Mouse (Mus musculus) midbrain, postnatal 0 days (tissue): ENCODE measurements at regions not wholly inside any gene's neighbourhood (a gene's known extent, or its start where the extent isn't known, plus 50 kb on each side); places are given as distances from the start of the nearest gene placed in this dataset.
"Not testable (repeated sequence)": the region's sequence is repeated elsewhere in the genome, so short reads cannot be mapped to it uniquely, and the experiment has no call there.

Experiments used
- ATAC-seq: fragments of 200-750 bp; cut with Nextera tagmentation; 2 replicates; pipeline ENCODE4 v1.8.0; 2017; ENCODE audit warnings: moderate number of reproducible peaks, mild to moderate bottlenecking, moderate TSS enrichment, moderate library complexity; ENCODE audit not compliant: low FRiP score
- DNase-seq: peaks from one replicate; pipeline ENCODE4 v3.0.0-alpha.2; 2015; ENCODE audit warnings: low spot score
- H3K27ac ChIP-seq: fragments of 300-500 bp; sonication (generic); 2 replicates; pipeline ENCODE4 v1.5.1; 2014; ENCODE audit warnings: low read depth, mild to moderate bottlenecking, low read length, mixed read lengths
- H3K27me3 ChIP-seq: fragments of 300-500 bp; sonication (generic); 2 replicates; pipeline ENCODE4 v1.6.1; 2014; ENCODE audit warnings: low read length, control low read depth, mixed read lengths; ENCODE audit not compliant: insufficient read depth
- H3K36me3 ChIP-seq: fragments of 300-500 bp; sonication (generic); 2 replicates; pipeline ENCODE4 v1.6.1; 2014; ENCODE audit warnings: low read length, control low read depth, mixed read lengths; ENCODE audit not compliant: insufficient read depth
- H3K4me1 ChIP-seq: fragments of 300-500 bp; sonication (generic); 2 replicates; pipeline ENCODE4 v1.6.1; 2014; ENCODE audit warnings: mild to moderate bottlenecking, control low read depth, antibody characterized with exemption, low read length, mixed read lengths; ENCODE audit not compliant: insufficient read depth
- H3K4me2 ChIP-seq: fragments of 300-500 bp; sonication (generic); 2 replicates; pipeline ENCODE4 v1.6.1; 2014; ENCODE audit warnings: low read depth, mild to moderate bottlenecking, low read length, mixed read lengths; ENCODE audit not compliant: poor library complexity, severe bottlenecking
- H3K4me3 ChIP-seq: fragments of 300-500 bp; sonication (generic); 2 replicates; pipeline ENCODE4 v1.5.1; 2014; ENCODE audit warnings: low read depth, mild to moderate bottlenecking, low read length, moderate library complexity
- H3K9ac ChIP-seq: fragments of 300-500 bp; sonication (generic); replicated peaks from 2 replicates; pipeline ENCODE4 v1.6.1; 2014; ENCODE audit warnings: mild to moderate bottlenecking, low read length, moderate library complexity, mixed read lengths; ENCODE audit not compliant: poor library complexity, severe bottlenecking
- H3K9me3 ChIP-seq: fragments of 300-500 bp; sonication (generic); 2 replicates; pipeline ENCODE4 v1.6.1; 2016; ENCODE audit warnings: low read length, control low read depth
- CTCF ChIP-seq: IDR thresholded peaks from 2 replicates; pipeline ENCODE4 v1.5.1; 2016; ENCODE audit warnings: antibody characterized with exemption, mild to moderate bottlenecking
- WGBS: fragments of 180-500 bp; shearing (Covaris S2); extraction: QIAGEN DNeasy Blood & Tissue Kit; methylation state at CpG from one replicate; pipeline ENCODE4 v1.1.7; 2014; 5-methylcytosine and 5-hydroxymethylcytosine counted together

GRCm38 (mm10) chr3:22301991-22302517 is 225.6 kb downstream of the Tbl1xr1 start:
- Histone ChIP-seq H3K27ac (no peak overlapping the region), H3K9ac (no peak overlapping the region), H3K4me3 (no peak overlapping the region), H3K36me3 (no peaks in the 10 kb centered on the region), H3K27me3 (no peaks in the 10 kb centered on the region), H3K4me2 (no peak overlapping the region), H3K9me3 (no peaks in the 10 kb centered on the region), H3K4me1 (no peaks in the 10 kb centered on the region)
- no peak for TF ChIP-seq CTCF
- ATAC-seq: no peak
- WGBS: 71% methylated on average over 5 of the region's 5 CpGs
- DNase-seq: no peak

GRCm38 (mm10) chr3:22304145-22304544 is 227.7 kb downstream of the Tbl1xr1 start:
- Histone ChIP-seq H3K9ac (no peak overlapping the region), H3K27ac (no peak overlapping the region), H3K27me3 (no peaks in the 10 kb centered on the region), H3K36me3 (no peaks in the 10 kb centered on the region), H3K4me1 (no peaks in the 10 kb centered on the region), H3K4me2 (no peak overlapping the region), H3K9me3 (no peaks in the 10 kb centered on the region), H3K4me3 (no peak overlapping the region)
- 3% methylated on average over 1 of the region's 1 CpGs for WGBS
- no peak for ATAC-seq
- no peak for TF ChIP-seq CTCF
- peak; percentile 20 for DNase-seq

- no peaks in the 10 kb centered on the region for H3K4me1 ChIP-seq
- no peaks in the 10 kb centered on the region for H3K36me3 ChIP-seq
- WGBS: 80% methylated on average over 4 of the region's 4 CpGs
- H3K4me3 ChIP-seq: no peak overlapping the region
- ATAC-seq: no peak
- no peak overlapping the region for H3K4me2 ChIP-seq
- DNase-seq: no peak
- no peak overlapping the region for H3K27ac ChIP-seq
- no peaks in the 10 kb centered on the region for H3K27me3 ChIP-seq
- no peak overlapping the region for H3K9ac ChIP-seq
- no peaks in the 10 kb centered on the region for H3K9me3 ChIP-seq
- TF ChIP-seq CTCF: peak; percentile 49
Observed at GRCm38 (mm10) chr3:22306624-22307023, 230.2 kb downstream of the Tbl1xr1 start.

- ATAC-seq (peak; percentile 31; the same call in 1 of the 2 replicates), DNase-seq (peak; percentile 84)
- 7% methylated on average over 4 of the region's 4 CpGs for WGBS
- Histone ChIP-seq H3K4me1 (no peaks in the 10 kb centered on the region; the same call in 1 of the 2 replicates), H3K4me2 (no peak overlapping the region), H3K9ac (no peak overlapping the region), H3K36me3 (no peaks in the 10 kb centered on the region), H3K27ac (no peak overlapping the region), H3K27me3 (no peaks in the 10 kb centered on the region), H3K4me3 (no peak overlapping the region), H3K9me3 (no peaks in the 10 kb centered on the region)
- peak; percentile 93 for TF ChIP-seq CTCF
Observed at GRCm38 (mm10) chr3:22308962-22309361, 232.5 kb downstream of the Tbl1xr1 start.

DNA sequence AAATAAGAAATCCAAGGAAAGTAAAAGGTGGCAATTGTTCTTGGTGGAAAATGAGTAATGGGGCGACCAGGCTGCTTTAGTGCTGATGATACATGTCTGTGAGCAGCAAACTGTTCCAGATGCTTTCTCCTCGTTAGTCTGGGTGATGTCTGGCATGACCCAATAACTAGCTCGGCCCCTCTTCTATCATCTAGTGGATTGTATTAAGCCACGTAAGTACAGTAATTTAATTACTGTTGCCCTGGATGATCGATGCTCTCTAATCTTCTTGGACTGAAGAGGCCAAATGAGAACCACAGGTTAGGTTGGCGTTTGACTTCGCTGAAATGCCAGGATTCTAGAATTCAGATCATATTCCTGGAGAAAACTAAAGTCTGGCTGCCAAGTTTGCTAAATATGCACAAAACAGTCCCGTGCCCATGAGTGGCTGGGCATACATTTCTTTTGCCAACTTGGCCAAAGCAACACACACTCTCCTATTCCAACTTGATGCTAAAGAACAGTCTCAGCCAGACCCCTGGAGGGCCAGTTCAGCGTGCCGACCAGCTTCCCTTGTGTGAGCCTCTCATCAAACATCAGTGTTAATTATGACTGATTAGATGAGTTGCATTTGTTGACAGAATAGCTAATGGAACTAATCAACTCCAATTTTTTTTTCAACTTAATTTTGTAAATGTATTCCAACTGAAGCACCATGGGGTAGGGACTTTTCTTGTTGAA is 240.2 kb downstream of the Tbl1xr1 start:
- no peak overlapping the region for H3K9ac ChIP-seq
- no peak overlapping the region for H3K27ac ChIP-seq
- TF ChIP-seq CTCF: no peak
- no peak overlapping the region for H3K4me3 ChIP-seq
- H3K4me1 ChIP-seq: no peaks in the 10 kb centered on the region; the same call in 1 of the 2 replicates
- DNase-seq (peak; percentile 65), ATAC-seq (no peak; the same call in 1 of the 2 replicates)
- no peaks in the 10 kb centered on the region for H3K9me3 ChIP-seq
- H3K27me3 ChIP-seq: no peaks in the 10 kb centered on the region
- H3K4me2 ChIP-seq: no peak overlapping the region
- no peaks in the 10 kb centered on the region for H3K36me3 ChIP-seq
- 78% methylated on average over 10 of the region's 10 CpGs for WGBS

GRCm38 (mm10) chr3:22320425-22320824 is 244.0 kb downstream of the Tbl1xr1 start:
- not testable (repeated sequence) for H3K36me3 ChIP-seq, H3K27me3 ChIP-seq, ATAC-seq, H3K9me3 ChIP-seq, H3K27ac ChIP-seq, H3K9ac ChIP-seq, DNase-seq, H3K4me3 ChIP-seq, H3K4me1 ChIP-seq, H3K4me2 ChIP-seq
- 94% methylated on average over 1 of the region's 1 CpGs for WGBS
